Mouse (Mus musculus) C2C12 (cell line): ENCODE results near the gene Thrap3. TPM values are rescaled to one million over a fixed set of nuclear protein-coding genes. Genes with fewer than 3 reads are reported as not detected.
A peak's percentile ranks its signal among the peaks of the same experiment; 100 is the strongest.
"Not testable (repeated sequence)": the region's sequence is repeated elsewhere in the genome, so short reads cannot be mapped to it uniquely, and the experiment has no call there.

Source experiments
- H3K27me3 ChIP-seq: one replicate; pipeline ENCODE4 v1.6.1; 2011; ENCODE audit not compliant: control insufficient read depth, insufficient read depth, insufficient read length
- H3K36me3 ChIP-seq: one replicate; pipeline ENCODE4 v1.6.1; 2011; ENCODE audit not compliant: control insufficient read depth, insufficient read depth
- H3K4me3 ChIP-seq: one replicate; pipeline ENCODE4 v1.5.1; 2011; ENCODE audit warnings: mild to moderate bottlenecking, control low read depth; ENCODE audit not compliant: poor library complexity, insufficient read depth, severe bottlenecking
- H3K79me2 ChIP-seq: one replicate; pipeline ENCODE4 v1.6.1; 2011; ENCODE audit not compliant: control insufficient read depth, insufficient read depth
- H3K79me3 ChIP-seq: one replicate; pipeline ENCODE4 v1.6.1; 2011; ENCODE audit warnings: low read depth, control low read depth
- H3ac ChIP-seq: one replicate; pipeline ENCODE3; 2011; ENCODE audit warnings: low read depth; ENCODE audit not compliant: control insufficient read depth, insufficient read length
- CEBPB ChIP-seq: IDR thresholded peaks from one replicate; pipeline ENCODE4 v1.6.1; 2011; ENCODE audit warnings: low read depth, mild to moderate bottlenecking, control low read depth, moderate library complexity
- CTCF ChIP-seq: IDR thresholded peaks from one replicate; pipeline ENCODE4 v1.5.1; 2011; ENCODE audit not compliant: control insufficient read depth, insufficient read depth, insufficient read length
- FOSL1 ChIP-seq: IDR thresholded peaks from one replicate; pipeline ENCODE4 v1.8.0; 2011; ENCODE audit warnings: mild to moderate bottlenecking, low read length; ENCODE audit not compliant: poor library complexity, insufficient read depth, severe bottlenecking
- MAX ChIP-seq: IDR thresholded peaks from one replicate; pipeline ENCODE4 v1.6.1; 2011; ENCODE audit warnings: mild to moderate bottlenecking, control low read depth
- MYOD1 ChIP-seq: IDR thresholded peaks from one replicate; pipeline ENCODE4 v1.6.1; 2011; ENCODE audit warnings: low read depth; ENCODE audit not compliant: control insufficient read depth, insufficient read length
- MYOG ChIP-seq: IDR thresholded peaks from one replicate; pipeline ENCODE4 v1.6.1; 2011; ENCODE audit not compliant: control insufficient read depth, insufficient read length; ENCODE audit errors: extremely low read depth
- USF1 ChIP-seq: IDR thresholded peaks from one replicate; pipeline ENCODE4 v1.6.1; 2011; ENCODE audit warnings: low read depth, mild to moderate bottlenecking, control low read depth, moderate library complexity
- polyA plus RNA-seq: library from polyadenylated mRNA; unstranded; fragments of >200 nt; fragmentation: generic; extraction: Trizol; gene quantifications from one replicate; pipeline ENCODE4 v1.2.1, GENCODE M21; 2012; ENCODE audit warnings: missing spikeins

Thrap3 gene
- polyA plus RNA-seq, 1 experiment = 85.7 TPM

DNA sequence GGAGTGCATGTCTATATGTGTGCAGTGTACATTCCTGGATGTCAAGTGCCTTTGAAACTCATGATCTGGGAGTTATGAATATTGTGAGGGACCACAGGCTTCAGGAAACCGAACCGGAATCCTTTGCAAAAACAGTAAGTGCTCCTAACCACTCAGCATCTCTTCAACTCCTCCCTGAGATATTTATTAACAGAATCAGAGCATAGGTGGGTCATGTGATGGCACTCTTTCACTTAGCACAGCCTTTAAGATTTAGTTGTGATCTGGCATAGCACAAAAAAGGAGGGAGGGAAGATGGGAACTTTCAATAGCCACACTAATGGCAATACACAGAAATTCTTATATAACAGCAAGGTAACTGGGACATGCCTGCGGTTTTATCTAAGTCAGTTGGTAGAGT lies 15.5 kb downstream of the Thrap3 start:
- Histone ChIP-seq H3K27me3 (no peaks in the 10 kb centered on the region), H3K79me2 (peaks cover 100% of the 10 kb centered on the region), H3K36me3 (peaks cover 91% of the 10 kb centered on the region), H3ac (no peak overlapping the region), H3K4me3 (no peak overlapping the region), H3K79me3 (peaks cover 95% of the 10 kb centered on the region)
- TF ChIP-seq MAX = no peak
- TF ChIP-seq FOSL1 = no peak
- no peak for TF ChIP-seq CEBPB
- no peak for TF ChIP-seq MYOD1
- no peak for TF ChIP-seq USF1
- no peak for TF ChIP-seq CTCF

DNA sequence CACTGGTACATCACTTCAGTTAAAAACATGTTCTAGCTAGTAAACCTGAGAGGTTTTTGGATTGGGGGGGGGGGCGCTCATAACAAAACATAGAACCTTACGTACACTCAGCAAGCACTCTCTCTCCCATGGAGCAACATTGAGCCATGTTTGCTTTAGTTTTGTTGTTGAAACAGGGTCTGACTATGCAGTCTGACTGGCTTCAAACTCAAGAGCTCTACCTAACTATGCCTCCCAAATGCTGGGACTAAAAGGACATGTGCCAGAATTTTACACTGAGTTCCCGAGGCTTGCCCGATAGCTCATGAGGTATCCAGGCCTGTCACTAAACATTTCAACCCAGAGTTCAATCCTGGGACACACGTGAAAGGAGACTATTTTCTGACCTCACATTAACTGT lies 19.5 kb downstream of the Thrap3 start:
- H3K4me3 ChIP-seq = no peak overlapping the region
- TF ChIP-seq MYOD1 (no peak), USF1 (no peak), CTCF (no peak), MYOG (no peak), MAX (no peak), CEBPB (no peak), FOSL1 (no peak)
- peaks cover 90% of the 10 kb centered on the region for H3K36me3 ChIP-seq
- H3ac ChIP-seq = no peak overlapping the region
- H3K27me3 ChIP-seq = no peaks in the 10 kb centered on the region
- peaks cover 84% of the 10 kb centered on the region for H3K79me3 ChIP-seq
- H3K79me2 ChIP-seq = peaks cover 93% of the 10 kb centered on the region

DNA sequence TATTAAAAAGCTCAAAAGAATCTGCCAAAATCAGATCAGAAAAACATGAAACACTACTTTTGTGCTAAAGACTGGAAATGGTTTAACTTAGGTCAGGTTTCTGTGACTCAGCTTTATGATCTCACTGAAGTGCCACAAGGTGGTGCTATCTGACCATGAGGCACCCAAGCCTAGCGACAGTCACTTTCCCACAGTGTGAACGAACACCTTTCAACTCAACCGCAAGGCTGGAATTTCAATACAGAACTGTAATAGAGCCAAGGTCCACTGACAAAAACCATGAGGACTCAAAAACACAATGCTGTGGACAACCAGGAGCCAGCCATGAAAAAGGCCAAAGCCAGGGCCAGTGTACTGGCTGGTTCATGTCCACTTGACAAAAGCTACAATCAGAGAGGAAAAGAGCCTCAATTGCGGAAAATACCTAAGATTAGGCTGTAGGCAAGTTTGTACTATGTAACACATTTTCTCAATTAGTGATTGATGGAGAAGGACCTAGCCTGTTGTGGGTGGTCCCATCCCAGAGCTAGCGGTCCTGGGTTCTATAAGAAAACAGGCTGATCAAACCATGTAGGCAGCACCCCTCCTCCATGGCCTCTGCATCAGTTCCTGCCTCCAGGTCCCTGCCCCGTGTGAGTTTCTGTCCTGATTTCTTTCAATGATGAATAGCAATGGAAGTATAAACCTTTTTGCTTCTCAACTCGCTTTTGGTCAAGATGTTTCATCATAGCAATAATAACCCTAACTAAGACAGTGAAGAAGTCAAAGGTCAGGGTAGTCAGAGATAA lies 21.2 kb downstream of the Thrap3 start:
- no peak overlapping the region for H3ac ChIP-seq
- H3K79me3 ChIP-seq = peaks cover 74% of the 10 kb centered on the region
- no peaks in the 10 kb centered on the region for H3K27me3 ChIP-seq
- no peak overlapping the region for H3K4me3 ChIP-seq
- TF ChIP-seq CEBPB (no peak), MYOG (no peak), CTCF (peak; percentile 49), FOSL1 (no peak), MAX (no peak), USF1 (no peak)
- peaks cover 89% of the 10 kb centered on the region for H3K79me2 ChIP-seq
- peaks cover 87% of the 10 kb centered on the region for H3K36me3 ChIP-seq

DNA sequence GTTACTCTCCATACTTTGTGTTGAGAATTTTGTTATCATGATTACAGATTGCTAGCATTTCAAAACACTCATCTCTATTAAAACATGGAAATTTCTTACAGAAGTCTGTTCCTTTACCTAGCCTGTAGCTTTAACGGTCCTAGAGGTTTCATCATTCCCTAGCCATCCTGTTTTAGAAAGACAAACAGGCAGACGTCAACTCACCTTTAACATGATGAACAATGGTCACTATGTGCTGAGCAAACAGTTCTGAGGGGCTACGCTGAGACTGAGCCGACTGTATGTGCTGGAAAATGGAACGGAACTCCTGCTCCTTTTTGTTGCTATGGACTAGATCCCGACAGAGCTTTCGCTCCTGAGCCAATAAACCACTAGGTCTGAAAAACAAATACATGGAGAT lies 26.6 kb downstream of the Thrap3 start:
- not testable (repeated sequence) for H3K27me3 ChIP-seq, H3K4me3 ChIP-seq, H3ac ChIP-seq
- H3K79me2 ChIP-seq = peaks cover 51% of the 10 kb centered on the region
- H3K36me3 ChIP-seq = peaks cover 95% of the 10 kb centered on the region
- H3K79me3 ChIP-seq = peaks cover 27% of the 10 kb centered on the region

DNA sequence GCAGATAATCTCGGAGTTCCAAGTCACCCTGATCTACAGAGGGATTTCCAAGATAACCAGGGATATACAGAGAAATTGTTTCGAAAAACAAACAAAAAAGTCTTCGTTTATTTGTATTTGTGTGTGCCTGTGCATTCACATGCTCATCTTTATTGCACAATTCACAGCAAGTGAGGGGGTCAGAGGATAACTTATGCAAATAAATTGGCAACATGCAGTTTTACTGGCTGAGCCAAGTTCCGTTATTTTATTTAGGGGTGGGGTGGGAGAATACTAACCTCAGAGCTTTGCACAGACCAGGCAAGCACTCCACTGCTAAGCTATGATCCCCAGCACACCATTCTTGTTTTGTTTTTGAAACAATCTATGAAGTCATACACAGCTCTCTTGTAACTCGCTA lies 28.8 kb downstream of the Thrap3 start:
- peaks cover 38% of the 10 kb centered on the region for H3K79me2 ChIP-seq

GRCm38 (mm10) chr4:126170737-126171136 lies 31.8 kb downstream of the Thrap3 start:
- not testable (repeated sequence) for H3ac ChIP-seq, H3K79me3 ChIP-seq, H3K4me3 ChIP-seq, H3K27me3 ChIP-seq
- H3K36me3 ChIP-seq = peaks cover 96% of the 10 kb centered on the region
- peaks cover 23% of the 10 kb centered on the region for H3K79me2 ChIP-seq

More for the DNA sequence above, 28.8 kb downstream of the Thrap3 start:
- H3K27me3 ChIP-seq = no peaks in the 10 kb centered on the region
- TF ChIP-seq MYOD1 (no peak), CEBPB (no peak), FOSL1 (no peak), MYOG (no peak), MAX (no peak), CTCF (no peak), USF1 (no peak)
- peaks cover 13% of the 10 kb centered on the region for H3K79me3 ChIP-seq
- peaks cover 95% of the 10 kb centered on the region for H3K36me3 ChIP-seq
- H3K4me3 ChIP-seq = no peak overlapping the region
- H3ac ChIP-seq = no peak overlapping the region
